Mouse (Mus musculus) left cerebral cortex, adult 2 months (tissue): ENCODE measurements around the gene Palm2. TPM values are rescaled to one million over a fixed set of nuclear protein-coding genes. Genes with fewer than 3 reads are reported as not detected.
A peak's percentile ranks its signal among the peaks of the same experiment; 100 is the strongest.

Experiments used
- DNase-seq, 2 experiments: peaks; one replicate each; pipeline ENCODE4 v3.0.0; 2021 to 2022; ENCODE audit warnings: low spot score in 2 of 2, mixed read lengths in 1 of 2; ENCODE audit errors: extremely low spot score in 1 of 2
- H3K27ac ChIP-seq: fragments of 200-600 bp; 2 replicates; pipeline ENCODE4 v1.8.1; 2022
- H3K4me3 ChIP-seq: fragments of 200-600 bp; 2 replicates; pipeline ENCODE4 v1.8.1; 2022
- CTCF ChIP-seq: fragments of 200-600 bp; IDR thresholded peaks from 2 replicates; pipeline ENCODE4 v1.8.1; 2022; ENCODE audit warnings: antibody characterized with exemption, mild to moderate bottlenecking, moderate library complexity
- intact Hi-C: fragments of 180-260 bp; cut with DNase I; formaldehyde crosslinking; loops from one replicate; pipeline ENCODE4 v1.15.1; 2025
- total RNA-seq, 2 experiments: library from RNA; stranded (reverse); gene quantifications; 2 replicates each; pipeline ENCODE4 v1.2.3; 2021

Palm2 gene
- total RNA-seq, 2 experiments from 2014 or later = 60.4 to 64.3 TPM

DNA sequence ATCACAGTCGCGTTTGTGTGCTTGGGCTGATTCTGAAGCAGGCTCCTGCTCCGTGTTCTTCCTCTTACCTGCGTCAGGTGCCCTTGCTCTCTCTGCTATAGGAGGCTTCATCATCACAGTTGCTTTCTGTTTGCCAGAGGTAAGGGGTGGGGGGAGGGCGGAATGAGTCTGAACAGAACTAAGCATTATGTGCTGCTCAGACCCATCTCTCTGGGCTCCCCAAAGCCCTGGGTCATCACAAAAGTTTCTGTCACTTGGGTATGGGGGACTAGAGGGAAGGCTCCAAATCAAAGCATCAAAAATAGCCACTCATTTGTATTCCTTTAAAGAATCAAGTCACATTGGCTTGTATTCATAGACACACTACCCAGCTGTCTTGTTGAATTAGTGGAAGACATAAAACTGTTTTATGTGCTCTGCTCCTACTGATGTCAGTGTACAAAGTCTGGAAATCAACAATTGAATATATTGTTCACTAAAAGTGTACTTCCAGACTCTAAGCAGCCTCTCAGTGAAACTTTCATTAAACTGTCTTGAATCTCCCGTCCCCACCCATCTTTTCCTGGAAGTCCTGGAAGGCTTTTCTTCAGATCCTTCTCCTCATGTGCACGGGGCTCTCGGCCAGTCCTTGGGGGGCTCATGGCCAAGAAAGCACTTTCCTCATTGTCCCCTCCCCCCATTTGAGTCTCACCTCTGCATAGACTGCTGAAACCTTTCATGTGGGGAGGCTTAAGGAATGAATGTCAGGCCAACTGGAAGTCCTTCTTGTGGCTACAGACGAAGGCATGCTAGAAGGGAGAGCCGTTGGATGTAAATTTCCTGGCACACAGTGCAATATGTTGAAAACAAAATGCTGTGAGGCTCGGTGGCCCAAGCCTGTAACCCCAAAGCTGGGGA is 269.8 kb downstream of the Palm2 start:
- DNase-seq = no peak
- H3K27ac ChIP-seq = no peak overlapping the region
- intact Hi-C loops = no loop called here
- H3K4me3 ChIP-seq = no peak overlapping the region
- TF ChIP-seq CTCF = no peak

DNA sequence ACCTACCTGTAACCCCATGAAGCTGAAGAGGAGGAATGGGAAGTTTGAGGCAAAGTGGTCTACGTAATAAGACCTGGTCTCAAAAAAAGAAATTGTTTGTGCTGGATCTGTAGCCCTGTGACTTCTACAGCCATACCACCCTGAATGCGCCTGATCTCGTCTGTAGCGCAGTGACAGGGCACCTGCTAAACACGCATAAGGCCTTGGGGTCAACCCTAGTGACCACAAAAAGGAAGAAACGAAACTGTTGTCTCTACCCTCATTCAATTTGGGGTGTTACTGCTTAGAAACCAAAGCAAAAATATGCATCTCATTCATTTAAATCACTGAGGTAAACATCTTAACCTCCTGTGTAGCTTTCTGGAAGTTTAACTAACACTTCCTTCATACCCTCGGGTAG is 270.5 kb downstream of the Palm2 start:
- H3K27ac ChIP-seq = no peak overlapping the region
- intact Hi-C loops = no loop called here
- DNase-seq = no peak
- no peak for TF ChIP-seq CTCF
- H3K4me3 ChIP-seq = no peak overlapping the region

DNA sequence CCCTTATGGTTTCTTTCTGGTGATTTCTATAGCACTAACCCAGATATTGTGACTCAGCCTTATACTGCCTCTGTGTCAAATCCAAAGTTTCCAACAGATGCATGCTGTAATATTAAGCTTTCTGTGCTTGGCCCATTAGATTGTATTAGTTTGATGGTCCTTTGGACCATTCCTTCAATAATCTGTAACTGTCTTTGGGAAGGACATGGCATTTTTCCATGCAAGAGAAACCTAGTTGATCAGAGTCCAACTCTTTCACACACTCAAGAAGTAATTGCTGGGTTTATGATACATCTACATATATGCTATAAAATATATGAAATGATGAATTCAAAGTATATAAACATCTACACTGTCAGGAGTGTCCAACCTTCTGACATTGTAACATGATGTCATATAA is 281.8 kb downstream of the Palm2 start:
- H3K27ac ChIP-seq = no peak overlapping the region

DNA sequence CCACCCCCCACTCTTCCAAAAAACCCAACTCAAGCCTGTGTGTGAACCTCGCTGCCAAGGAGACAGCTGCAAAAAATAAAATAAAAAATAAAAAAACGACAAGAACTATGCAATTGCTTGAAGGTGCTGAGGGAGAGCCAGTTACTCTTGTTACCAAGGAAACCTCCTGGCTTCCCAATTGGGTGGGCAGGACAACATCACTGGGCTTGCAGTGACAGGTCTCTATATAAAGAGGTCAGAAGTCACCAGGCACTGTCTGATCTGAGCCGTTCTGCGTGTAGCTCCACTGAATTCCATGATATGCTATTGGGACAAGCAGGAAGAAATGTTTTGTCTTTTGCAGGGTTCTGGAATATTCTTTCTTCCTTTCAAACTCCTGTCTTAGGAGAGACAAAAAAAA is 282.7 kb downstream of the Palm2 start:
- no peak overlapping the region for H3K4me3 ChIP-seq
- no peak for DNase-seq
- intact Hi-C loops = no loop called here
- TF ChIP-seq CTCF = no peak
- H3K27ac ChIP-seq = no peak overlapping the region

More for the DNA sequence above, 281.8 kb downstream of the Palm2 start:
- TF ChIP-seq CTCF = no peak
- no peak overlapping the region for H3K4me3 ChIP-seq
- intact Hi-C loops = no loop called here
- no peak for DNase-seq

DNA sequence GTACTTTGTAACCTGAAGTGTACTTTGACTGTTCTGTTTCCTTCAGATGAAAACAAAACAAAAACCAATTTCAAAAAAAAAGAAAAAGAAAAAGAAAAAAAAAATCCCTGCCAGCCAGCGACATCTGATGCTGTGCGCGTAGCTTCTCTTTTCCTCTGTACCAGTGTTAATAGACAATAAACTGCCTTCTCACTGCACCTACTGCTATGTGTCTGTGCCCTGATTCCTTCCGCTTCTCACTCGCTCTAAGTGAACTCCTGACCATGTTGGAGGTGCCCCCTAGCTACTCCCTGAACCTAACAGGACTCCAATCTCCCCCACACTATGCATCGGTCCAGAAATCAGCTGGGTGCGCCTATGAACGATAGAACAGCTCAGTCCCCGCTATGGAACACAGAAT is 283.3 kb downstream of the Palm2 start, which contains the start of gene Akap2:
Gene Akap2 (plus strand): TSS at position 304 of the 400 bp plus-strand sequence.
- TF ChIP-seq CTCF = no peak
- intact Hi-C loops = no loop called here
- DNase-seq = no peak
- Histone ChIP-seq H3K4me3 (no peak within 1 kb of the TSS), H3K27ac (no peak within 1 kb of the TSS)

DNA sequence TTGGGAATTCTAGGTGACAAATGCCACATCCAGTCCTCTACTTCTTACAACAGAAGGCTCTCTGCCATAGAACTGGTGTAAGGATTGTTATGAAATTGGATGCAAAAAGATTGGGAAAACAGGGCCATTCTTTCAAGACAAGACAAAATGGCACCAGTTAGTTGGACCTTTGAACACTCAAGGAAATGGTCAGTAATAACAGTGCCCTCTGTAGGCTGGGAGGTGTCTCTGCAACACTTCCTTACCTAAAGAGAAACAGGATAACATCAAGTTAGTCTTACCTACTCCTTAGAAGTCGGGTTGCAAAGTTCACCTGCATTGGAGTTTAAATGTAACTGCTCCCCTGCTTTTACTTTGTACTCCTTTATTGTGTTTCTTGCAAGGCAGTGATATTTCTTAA is 285.3 kb downstream of the Palm2 start:
- Histone ChIP-seq H3K27ac (no peak overlapping the region), H3K4me3 (no peak overlapping the region)
- intact Hi-C loops = no loop called here
- peak; percentile 16 for TF ChIP-seq CTCF
- DNase-seq = no peak

DNA sequence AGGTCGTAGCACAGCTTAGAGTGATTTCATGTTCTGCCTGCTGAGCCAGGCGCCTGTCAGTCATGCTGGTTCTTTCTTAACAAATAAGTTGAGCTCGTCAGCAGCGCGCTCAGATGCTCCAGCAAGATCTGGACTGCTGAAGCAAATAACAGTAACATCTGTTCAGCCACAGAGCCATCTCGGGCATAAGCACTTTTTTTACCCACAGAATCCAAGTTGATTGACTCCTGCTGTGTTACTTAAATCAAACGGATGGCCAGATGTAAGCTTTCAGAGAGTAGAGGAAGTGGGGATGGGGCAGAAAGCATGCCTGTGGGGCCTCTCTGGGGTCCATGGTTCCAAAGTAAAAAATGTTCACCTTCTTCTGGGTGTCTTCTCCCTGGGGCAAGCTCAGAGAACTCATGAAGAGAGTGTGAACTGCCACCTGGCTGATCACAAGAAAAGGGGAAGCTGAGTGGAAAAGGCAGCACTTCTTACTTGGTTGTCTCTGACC is 286.9 kb downstream of the Palm2 start:
- Histone ChIP-seq H3K27ac (no peak overlapping the region), H3K4me3 (no peak overlapping the region)
- intact Hi-C loops = no loop called here
- no peak for DNase-seq
- TF ChIP-seq CTCF = no peak

DNA sequence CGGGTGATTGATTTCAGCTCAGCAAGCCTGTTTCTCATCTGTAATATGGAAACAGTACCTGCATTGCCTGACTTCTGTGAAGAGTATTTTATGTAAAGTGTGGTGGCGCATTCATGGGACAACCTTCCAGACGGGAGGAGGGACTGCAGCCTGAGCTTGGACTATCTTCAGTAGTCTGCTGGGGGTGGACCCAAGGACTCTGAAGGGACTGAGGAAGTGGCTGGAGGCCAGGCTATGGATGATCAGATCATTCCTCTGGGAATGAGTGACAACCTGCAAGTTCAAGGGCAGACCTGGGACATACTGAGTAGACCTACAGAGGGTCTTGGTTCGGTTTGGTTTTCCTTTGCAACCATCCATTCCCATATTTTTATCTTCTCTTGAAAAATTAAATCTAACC is 288.2 kb downstream of the Palm2 start:
- intact Hi-C loops = no loop called here
- H3K27ac ChIP-seq = no peak overlapping the region
- no peak for DNase-seq
- no peak for TF ChIP-seq CTCF
- H3K4me3 ChIP-seq = no peak overlapping the region

DNA sequence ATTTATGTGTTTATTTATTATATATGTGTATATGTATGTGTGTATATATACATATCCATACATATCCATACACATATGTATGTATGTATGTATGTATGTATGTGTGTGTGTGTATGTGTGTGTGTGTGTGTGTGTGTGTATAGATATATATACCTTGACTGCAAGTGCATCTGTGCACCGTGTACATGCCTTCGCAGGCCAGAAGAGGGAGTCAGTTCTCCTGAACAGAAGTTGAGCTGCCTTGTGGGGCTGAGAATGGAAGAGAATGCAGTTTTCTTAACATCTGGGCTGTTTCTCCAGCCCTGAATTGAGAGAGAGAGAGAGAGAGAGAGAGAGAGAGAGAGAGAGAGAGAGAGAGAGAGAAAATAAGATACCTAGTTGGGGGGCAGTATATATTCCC is 289.6 kb downstream of the Palm2 start:
- TF ChIP-seq CTCF = peak; percentile 24
- intact Hi-C loops = no loop called here
- DNase-seq = no peak
- no peak overlapping the region for H3K4me3 ChIP-seq
- no peak overlapping the region for H3K27ac ChIP-seq

DNA sequence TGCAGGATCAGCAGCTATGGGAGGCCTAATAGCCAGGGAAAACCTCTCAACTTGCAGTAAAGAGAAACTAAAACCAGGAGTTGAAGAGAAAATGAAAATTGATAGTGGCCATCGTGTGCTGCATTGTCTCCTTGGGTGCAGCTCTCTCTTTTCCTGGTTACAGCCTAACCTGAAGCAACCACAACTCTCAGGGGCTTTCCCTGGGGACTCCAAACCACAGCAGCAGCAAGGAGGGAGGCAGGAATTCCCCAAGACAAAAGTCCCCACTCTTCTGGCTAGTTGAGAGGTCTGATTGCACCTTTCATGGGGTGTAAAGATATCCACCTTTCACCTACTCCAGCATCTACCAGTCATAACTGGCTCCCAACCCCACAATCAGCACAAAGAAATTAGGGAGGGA is 291.5 kb downstream of the Palm2 start:
- no peak for DNase-seq
- H3K4me3 ChIP-seq = no peak overlapping the region
- intact Hi-C loops = no loop called here
- TF ChIP-seq CTCF = no peak
- H3K27ac ChIP-seq = no peak overlapping the region

DNA sequence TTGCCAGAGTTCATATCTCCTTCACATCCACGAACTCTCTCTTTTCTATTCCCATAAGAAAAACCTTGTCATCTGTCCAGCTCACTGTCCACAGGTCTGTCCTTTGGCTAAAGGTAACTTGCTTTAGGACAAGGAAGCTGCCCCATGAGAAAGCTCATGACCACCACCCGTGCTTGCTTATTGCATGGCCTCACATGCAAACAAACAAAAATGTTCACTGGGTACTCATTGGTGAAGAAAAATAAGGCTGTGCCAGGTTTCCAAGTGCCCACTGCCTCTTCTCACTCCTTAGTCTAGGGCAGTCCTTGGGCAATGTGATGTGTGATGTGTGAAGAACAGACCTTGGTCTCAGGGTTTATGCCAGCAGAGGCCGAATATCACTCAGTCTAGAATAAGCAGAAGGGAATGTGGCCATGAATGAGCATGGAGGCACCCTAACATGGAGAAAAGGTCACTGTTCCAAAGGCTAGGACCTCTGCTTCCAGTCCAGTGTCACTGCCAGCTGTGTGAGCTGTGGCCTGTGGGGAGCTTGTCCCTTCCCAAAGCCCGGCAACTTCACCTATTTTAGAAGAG is 294.6 kb downstream of the Palm2 start:
- intact Hi-C loops = no loop called here
- Histone ChIP-seq H3K4me3 (no peak overlapping the region), H3K27ac (no peak overlapping the region)
- DNase-seq = no peak
- no peak for TF ChIP-seq CTCF

DNA sequence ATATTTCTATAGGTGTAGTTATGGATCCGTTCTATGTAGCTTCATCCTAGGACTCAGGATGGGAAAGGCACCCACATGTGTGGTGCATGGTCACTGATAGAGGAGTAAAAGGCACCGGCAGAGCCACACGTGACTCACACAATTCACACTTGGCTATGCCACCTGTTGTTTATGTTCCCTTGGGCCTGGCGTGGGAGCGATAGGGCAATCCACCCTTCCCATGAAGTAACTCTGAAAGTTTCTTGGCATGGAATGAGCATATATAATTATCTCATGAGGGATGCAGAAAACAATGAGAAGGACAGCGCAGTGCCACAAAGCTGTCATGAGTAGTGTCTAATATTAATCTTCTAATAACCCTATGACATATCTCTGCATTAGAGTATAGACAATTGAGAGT is 296.0 kb downstream of the Palm2 start:
- TF ChIP-seq CTCF = no peak
- no peak for DNase-seq
- intact Hi-C loops = no loop called here
- H3K4me3 ChIP-seq = no peak overlapping the region
- H3K27ac ChIP-seq = no peak overlapping the region
